Mouse (Mus musculus) naive thymus-derived CD4-positive, alpha-beta T cell, adult 2 months (primary cell): ENCODE data around the gene Psd4.

Experiments
- DNase-seq: peaks from one replicate; pipeline ENCODE4 v3.0.0-alpha.2; 2011; ENCODE audit warnings: low read depth

The Psd4 gene

GRCm38 (mm10) chr2:24386158-24386963 lies 19.0 kb downstream of the Psd4 start:
- peak; percentile 90 for DNase-seq

- peak; percentile 46 for DNase-seq
Observed at GRCm38 (mm10) chr2:24386964-24387320, 19.6 kb downstream of the Psd4 start.

- DNase-seq, result no peak
Observed at GRCm38 (mm10) chr2:24387361-24388283, 20.2 kb downstream of the Psd4 start.

- DNase-seq, result no peak
Observed at GRCm38 (mm10) chr2:24393251-24393650, 25.9 kb downstream of the Psd4 start.

- no peak for DNase-seq
Observed at GRCm38 (mm10) chr2:24397115-24397514, 29.7 kb downstream of the Psd4 start.

- no peak for DNase-seq
Observed at GRCm38 (mm10) chr2:24400711-24401110, 33.3 kb downstream of the Psd4 start.

GRCm38 (mm10) chr2:24405345-24406012 lies 38.1 kb downstream of the Psd4 start:
- peak; percentile 71 for DNase-seq

- DNase-seq, result no peak
Observed at GRCm38 (mm10) chr2:24407701-24408485, 40.5 kb downstream of the Psd4 start.

- peak; percentile 72 for DNase-seq
Observed at GRCm38 (mm10) chr2:24409166-24409565, 41.8 kb downstream of the Psd4 start.

GRCm38 (mm10) chr2:24413172-24413571 lies 45.8 kb downstream of the Psd4 start:
- DNase-seq, result peak; percentile 6

GRCm38 (mm10) chr2:24413677-24414076 lies 46.3 kb downstream of the Psd4 start:
- DNase-seq, result peak; percentile 2

GRCm38 (mm10) chr2:24416668-24417067 lies 49.3 kb downstream of the Psd4 start:
- peak; percentile 1 for DNase-seq

GRCm38 (mm10) chr2:24417106-24417505 lies 49.7 kb downstream of the Psd4 start:
- DNase-seq, result peak; percentile 6

GRCm38 (mm10) chr2:24417564-24417963 lies 50.2 kb downstream of the Psd4 start:
- no peak for DNase-seq

- DNase-seq, result no peak
Observed at GRCm38 (mm10) chr2:24421211-24421863, 54.0 kb downstream of the Psd4 start.

GRCm38 (mm10) chr2:24422815-24423214 lies 55.4 kb downstream of the Psd4 start:
- no peak for DNase-seq

- DNase-seq, result no peak
Observed at GRCm38 (mm10) chr2:24425630-24426029, 58.2 kb downstream of the Psd4 start.

- DNase-seq, result no peak
Observed at GRCm38 (mm10) chr2:24427866-24428675, 60.7 kb downstream of the Psd4 start.

- DNase-seq, result no peak
Observed at GRCm38 (mm10) chr2:24429806-24430205, 62.4 kb downstream of the Psd4 start.

- no peak for DNase-seq
Observed at GRCm38 (mm10) chr2:24434670-24435069, 67.3 kb downstream of the Psd4 start.
